Mouse (Mus musculus) retina, postnatal 7 days (tissue): ENCODE data around the gene Pald1.

Experiments
- DNase-seq: peaks from one replicate; pipeline ENCODE4 v3.0.0-alpha.2; 2012; ENCODE audit warnings: low read depth, low spot score

The Pald1 gene

GRCm38 (mm10) chr10:61328927-61329326 is 54.4 kb downstream of the Pald1 start:
- DNase-seq = no peak

GRCm38 (mm10) chr10:61327545-61327944 is 55.8 kb downstream of the Pald1 start:
- no peak for DNase-seq

- no peak for DNase-seq
Measured at GRCm38 (mm10) chr10:61325782-61326328, 57.5 kb downstream of the Pald1 start.

- no peak for DNase-seq
Measured at GRCm38 (mm10) chr10:61324717-61325116, 58.6 kb downstream of the Pald1 start.

- DNase-seq = no peak
Measured at GRCm38 (mm10) chr10:61318527-61318926, 64.8 kb downstream of the Pald1 start.

- DNase-seq = no peak
Measured at GRCm38 (mm10) chr10:61315324-61315880, 67.9 kb downstream of the Pald1 start.

GRCm38 (mm10) chr10:61313750-61314149 is 69.6 kb downstream of the Pald1 start:
- no peak for DNase-seq

GRCm38 (mm10) chr10:61312754-61313153 is 70.6 kb downstream of the Pald1 start:
- no peak for DNase-seq

GRCm38 (mm10) chr10:61312159-61312558 is 71.2 kb downstream of the Pald1 start:
- DNase-seq = no peak

- no peak for DNase-seq
Measured at GRCm38 (mm10) chr10:61308706-61309320, 74.5 kb downstream of the Pald1 start.

GRCm38 (mm10) chr10:61305928-61306590 is 77.3 kb downstream of the Pald1 start:
- DNase-seq = no peak

- no peak for DNase-seq
Measured at GRCm38 (mm10) chr10:61304046-61304445, 79.3 kb downstream of the Pald1 start.

GRCm38 (mm10) chr10:61300996-61301395 is 82.3 kb downstream of the Pald1 start:
- DNase-seq = no peak

- no peak for DNase-seq
Measured at GRCm38 (mm10) chr10:61297477-61297876, 85.9 kb downstream of the Pald1 start, which contains the start of gene Prf1. Prf1 (plus strand) TSS chr10:61297833.

GRCm38 (mm10) chr10:61296713-61297445 is 86.5 kb downstream of the Pald1 start:
- no peak for DNase-seq

- DNase-seq = no peak
Measured at GRCm38 (mm10) chr10:61294242-61294641, 89.1 kb downstream of the Pald1 start.

GRCm38 (mm10) chr10:61290479-61290878 is 92.9 kb downstream of the Pald1 start:
- no peak for DNase-seq

- DNase-seq = no peak
Measured at GRCm38 (mm10) chr10:61290016-61290415, 93.3 kb downstream of the Pald1 start.

GRCm38 (mm10) chr10:61286246-61286645 is 97.1 kb downstream of the Pald1 start:
- DNase-seq = no peak

GRCm38 (mm10) chr10:61285271-61285670 is 98.1 kb downstream of the Pald1 start:
- DNase-seq = no peak

GRCm38 (mm10) chr10:61284309-61284708 is 99.0 kb downstream of the Pald1 start:
- DNase-seq = no peak

- DNase-seq = no peak
Measured at GRCm38 (mm10) chr10:61281115-61281514, 102.2 kb downstream of the Pald1 start.
